Mouse (Mus musculus): Measurements from ENCODE around the gene Asb7. TPM values are rescaled to one million over a fixed set of nuclear protein-coding genes. Genes with fewer than 3 reads are reported as not detected.

The Asb7 gene
- polyA plus RNA-seq, 1 experiment from 2014 or later: 18.0 TPM

- Histone ChIP-seq H3K4me2 (no peak overlapping the region), H3K36me3 (peaks cover 71% of the 10 kb centered on the region), H3K9me3 (no peaks in the 10 kb centered on the region), H3K4me1 (replicated peaks) (no peaks in the 10 kb centered on the region), H3K27me3 (no peaks in the 10 kb centered on the region), H3K27ac (no peak overlapping the region), H3K4me3 (replicated peaks) (no peak overlapping the region), H3K9ac (replicated peaks) (no peak overlapping the region)
- WGBS: 85% methylated on average over 7 of the region's 7 CpGs
- no peak for ATAC-seq (ENCODE audit: insufficient number of reproducible peaks, insufficient read depth, low FRiP score, low TSS enrichment, low read depth)
Measured at GRCm38 (mm10) chr7:66702721-66703120, 13.3 kb upstream of the Asb7 start.

- Histone ChIP-seq H3K4me3 (replicated peaks) (no peak overlapping the region), H3K27me3 (no peaks in the 10 kb centered on the region), H3K9ac (replicated peaks) (no peak overlapping the region), H3K9me3 (no peaks in the 10 kb centered on the region), H3K36me3 (peaks cover 19% of the 10 kb centered on the region), H3K4me1 (replicated peaks) (peaks cover 4% of the 10 kb centered on the region), H3K4me2 (no peak overlapping the region), H3K27ac (no peak overlapping the region)
- 82% methylated on average over 7 of the region's 7 CpGs for WGBS
- no peak for ATAC-seq (ENCODE audit: insufficient number of reproducible peaks, insufficient read depth, low FRiP score, low TSS enrichment, low read depth)
Measured at GRCm38 (mm10) chr7:66694467-66694866, 5.1 kb upstream of the Asb7 start.

- peak within 1 kb of the TSS; percentile 79 for H3K9ac ChIP-seq (replicated peaks)
- peaks cover 10% of the 10 kb centered on the region; the same call in 1 of the 2 replicates for H3K36me3 ChIP-seq
- ATAC-seq (ENCODE audit: insufficient number of reproducible peaks, insufficient read depth, low FRiP score, low TSS enrichment, low read depth): peak; percentile 99
- peak within 1 kb of the TSS; percentile 92 for H3K27ac ChIP-seq
- WGBS: under 1% methylated on average over 51 of the region's 52 CpGs
- H3K4me1 ChIP-seq (replicated peaks): peaks cover 13% of the 10 kb centered on the region
- H3K9me3 ChIP-seq: no peaks in the 10 kb centered on the region
- peak within 1 kb of the TSS; percentile 93 for H3K4me2 ChIP-seq
- H3K4me3 ChIP-seq (replicated peaks): peak within 1 kb of the TSS; percentile 77
- no peaks in the 10 kb centered on the region for H3K27me3 ChIP-seq
Measured at GRCm38 (mm10) chr7:66689620-66690360, 394 bp upstream of the Asb7 start, which contains the start of gene Lins1. Gene Lins1, plus strand, starts transcription at chr7:66689889.

- H3K4me1 ChIP-seq (replicated peaks): peaks cover 13% of the 10 kb centered on the region
- WGBS: 0% methylated on average over 5 of the region's 5 CpGs
- no peaks in the 10 kb centered on the region for H3K9me3 ChIP-seq
- H3K36me3 ChIP-seq: peaks cover 13% of the 10 kb centered on the region
- no peak overlapping the region for H3K27ac ChIP-seq
- H3K27me3 ChIP-seq: no peaks in the 10 kb centered on the region
- H3K4me3 ChIP-seq (replicated peaks): peak overlapping the region; percentile 77
- ATAC-seq (ENCODE audit: insufficient number of reproducible peaks, insufficient read depth, low FRiP score, low TSS enrichment, low read depth): no peak; the same call in 1 of the 2 replicates
- peak overlapping the region; percentile 93 for H3K4me2 ChIP-seq
- H3K9ac ChIP-seq (replicated peaks): peak overlapping the region; percentile 79
Measured at GRCm38 (mm10) chr7:66688721-66689120, 675 bp downstream of the Asb7 start.

- Histone ChIP-seq H3K9ac (replicated peaks) (no peak overlapping the region), H3K4me1 (replicated peaks) (no peaks in the 10 kb centered on the region), H3K9me3 (no peaks in the 10 kb centered on the region), H3K36me3 (peaks cover 70% of the 10 kb centered on the region), H3K4me3 (replicated peaks) (no peak overlapping the region), H3K4me2 (no peak overlapping the region), H3K27ac (no peak overlapping the region), H3K27me3 (no peaks in the 10 kb centered on the region)
- WGBS: 83% methylated on average over 5 of the region's 5 CpGs
- no peak for ATAC-seq (ENCODE audit: insufficient number of reproducible peaks, insufficient read depth, low FRiP score, low TSS enrichment, low read depth)
Measured at GRCm38 (mm10) chr7:66682119-66682863, 7.1 kb downstream of the Asb7 start.

- no peak overlapping the region for H3K4me3 ChIP-seq (replicated peaks)
- H3K4me2 ChIP-seq: no peak overlapping the region
- H3K27ac ChIP-seq: no peak overlapping the region
- no peaks in the 10 kb centered on the region for H3K27me3 ChIP-seq
- H3K36me3 ChIP-seq: peaks cover 99% of the 10 kb centered on the region
- ATAC-seq (ENCODE audit: insufficient number of reproducible peaks, insufficient read depth, low FRiP score, low TSS enrichment, low read depth): no peak
- H3K4me1 ChIP-seq (replicated peaks): no peaks in the 10 kb centered on the region
- no peak overlapping the region for H3K9ac ChIP-seq (replicated peaks)
- H3K9me3 ChIP-seq: 0 out of 2 replicates have a peak, but pooled peaks cover 3% of the 10 kb centered on the region
- 88% methylated on average over 2 of the region's 2 CpGs for WGBS
Measured at GRCm38 (mm10) chr7:66675800-66676199, 13.6 kb downstream of the Asb7 start.

- peaks cover 12% of the 10 kb centered on the region for H3K9me3 ChIP-seq
- no peak for ATAC-seq (ENCODE audit: insufficient number of reproducible peaks, insufficient read depth, low FRiP score, low TSS enrichment, low read depth)
- H3K4me1 ChIP-seq (replicated peaks): no peaks in the 10 kb centered on the region
- no peak overlapping the region for H3K4me3 ChIP-seq (replicated peaks)
- no peak overlapping the region for H3K4me2 ChIP-seq
- H3K9ac ChIP-seq (replicated peaks): no peak overlapping the region
- no peaks in the 10 kb centered on the region for H3K27me3 ChIP-seq
- no peak overlapping the region for H3K27ac ChIP-seq
- H3K36me3 ChIP-seq: peaks cover 43% of the 10 kb centered on the region
Measured at GRCm38 (mm10) chr7:66667064-66667463, 22.3 kb downstream of the Asb7 start.

- Histone ChIP-seq H3K27me3 (no peaks in the 10 kb centered on the region), H3K4me1 (replicated peaks) (no peaks in the 10 kb centered on the region), H3K36me3 (peaks cover 34% of the 10 kb centered on the region), H3K4me3 (replicated peaks) (no peak overlapping the region), H3K4me2 (no peak overlapping the region), H3K9ac (replicated peaks) (no peak overlapping the region), H3K27ac (no peak overlapping the region), H3K9me3 (peaks cover 3% of the 10 kb centered on the region)
- ATAC-seq (ENCODE audit: insufficient number of reproducible peaks, insufficient read depth, low FRiP score, low TSS enrichment, low read depth): no peak
- WGBS: 92% methylated on average over 3 of the region's 3 CpGs
Measured at GRCm38 (mm10) chr7:66663548-66663947, 25.8 kb downstream of the Asb7 start.

GRCm38 (mm10) chr7:66661572-66661971 is 27.8 kb downstream of the Asb7 start:
- Histone ChIP-seq H3K36me3 (peaks cover 46% of the 10 kb centered on the region), H3K4me3 (replicated peaks) (no peak overlapping the region), H3K4me2 (no peak overlapping the region), H3K4me1 (replicated peaks) (no peaks in the 10 kb centered on the region), H3K9ac (replicated peaks) (no peak overlapping the region), H3K27ac (no peak overlapping the region), H3K27me3 (no peaks in the 10 kb centered on the region), H3K9me3 (no peaks in the 10 kb centered on the region)
- ATAC-seq (ENCODE audit: insufficient number of reproducible peaks, insufficient read depth, low FRiP score, low TSS enrichment, low read depth): no peak
- whole genome bisulfite sequencing: 24% methylated on average over 8 of the region's 8 CpGs

GRCm38 (mm10) chr7:66660972-66661371 is 28.4 kb downstream of the Asb7 start:
- Histone ChIP-seq H3K36me3 (peaks cover 47% of the 10 kb centered on the region), H3K9me3 (no peaks in the 10 kb centered on the region), H3K27me3 (no peaks in the 10 kb centered on the region), H3K4me2 (no peak overlapping the region), H3K9ac (replicated peaks) (0 out of 2 replicates have a peak overlapping the region, but pooled peaks have one; percentile 12), H3K27ac (no peak overlapping the region), H3K4me1 (replicated peaks) (no peaks in the 10 kb centered on the region), H3K4me3 (replicated peaks) (no peak overlapping the region)
- ATAC-seq (ENCODE audit: insufficient number of reproducible peaks, insufficient read depth, low FRiP score, low TSS enrichment, low read depth): no peak
- 81% methylated on average over 8 of the region's 8 CpGs for WGBS

- Histone ChIP-seq H3K9ac (replicated peaks) (no peak overlapping the region), H3K4me2 (no peak overlapping the region), H3K4me1 (replicated peaks) (no peaks in the 10 kb centered on the region), H3K27ac (no peak overlapping the region), H3K9me3 (no peaks in the 10 kb centered on the region), H3K36me3 (peaks cover 51% of the 10 kb centered on the region), H3K4me3 (replicated peaks) (no peak overlapping the region), H3K27me3 (no peaks in the 10 kb centered on the region)
- no peak for ATAC-seq (ENCODE audit: insufficient number of reproducible peaks, insufficient read depth, low FRiP score, low TSS enrichment, low read depth)
- 79% methylated on average over 7 of the region's 7 CpGs for WGBS
Measured at GRCm38 (mm10) chr7:66660291-66660690, 29.1 kb downstream of the Asb7 start.
